Mouse (Mus musculus): ENCODE measurements around the gene S100a3. TPM values are rescaled to one million over a fixed set of nuclear protein-coding genes. Genes with fewer than 3 reads are reported as not detected.

The S100a3 gene
- polyA plus RNA-seq, 1 experiment, result not detected

GRCm38 (mm10) chr3:90517711-90518110 lies 42.7 kb upstream of the S100a3 start:
- peaks cover 17% of the 10 kb centered on the region for H3K4me1 ChIP-seq (ENCODE audit: control insufficient read depth, insufficient read depth, low read length)
- TF ChIP-seq CTCF (IDR thresholded peaks at IDR 0.05; ENCODE audit: control insufficient read depth, insufficient read depth, insufficient replicate concordance, low read depth, low read length) (no peak), POLR2A (IDR thresholded peaks at IDR 0.05; ENCODE audit: control insufficient read depth, low read depth, low read length) (no peak)
- no peak overlapping the region for H3K27ac ChIP-seq (ENCODE audit: control insufficient read depth, insufficient read depth, low read depth, low read length)
- H3K4me3 ChIP-seq (ENCODE audit: control insufficient read depth, low read depth, low read length), result no peak overlapping the region
- H3K27me3 ChIP-seq (ENCODE audit: control insufficient read depth, insufficient read depth, low read length), result no peaks in the 10 kb centered on the region
- H3K36me3 ChIP-seq (ENCODE audit: control insufficient read depth, insufficient read depth, low read length), result no peaks in the 10 kb centered on the region

- no peak overlapping the region for H3K4me3 ChIP-seq (ENCODE audit: control insufficient read depth, low read depth, low read length)
- no peaks in the 10 kb centered on the region for H3K4me1 ChIP-seq (ENCODE audit: control insufficient read depth, insufficient read depth, low read length)
- no peaks in the 10 kb centered on the region for H3K36me3 ChIP-seq (ENCODE audit: control insufficient read depth, insufficient read depth, low read length)
- no peaks in the 10 kb centered on the region for H3K27me3 ChIP-seq (ENCODE audit: control insufficient read depth, insufficient read depth, low read length)
- no peak overlapping the region for H3K27ac ChIP-seq (ENCODE audit: control insufficient read depth, insufficient read depth, low read depth, low read length)
- TF ChIP-seq CTCF (IDR thresholded peaks at IDR 0.05; ENCODE audit: control insufficient read depth, insufficient read depth, insufficient replicate concordance, low read depth, low read length) (no peak), POLR2A (IDR thresholded peaks at IDR 0.05; ENCODE audit: control insufficient read depth, low read depth, low read length) (no peak)
These were observed 35.0 kb upstream of the S100a3 start for GRCm38 (mm10) chr3:90525421-90525820.

GRCm38 (mm10) chr3:90526076-90526475 lies 34.3 kb upstream of the S100a3 start:
- H3K27me3 ChIP-seq (ENCODE audit: control insufficient read depth, insufficient read depth, low read length), result no peaks in the 10 kb centered on the region
- H3K4me1 ChIP-seq (ENCODE audit: control insufficient read depth, insufficient read depth, low read length), result no peaks in the 10 kb centered on the region
- no peak overlapping the region for H3K27ac ChIP-seq (ENCODE audit: control insufficient read depth, insufficient read depth, low read depth, low read length)
- TF ChIP-seq CTCF (IDR thresholded peaks at IDR 0.05; ENCODE audit: control insufficient read depth, insufficient read depth, insufficient replicate concordance, low read depth, low read length), result no peak
- TF ChIP-seq POLR2A (IDR thresholded peaks at IDR 0.05; ENCODE audit: control insufficient read depth, low read depth, low read length), result no peak
- no peaks in the 10 kb centered on the region for H3K36me3 ChIP-seq (ENCODE audit: control insufficient read depth, insufficient read depth, low read length)
- H3K4me3 ChIP-seq (ENCODE audit: control insufficient read depth, low read depth, low read length), result no peak overlapping the region

GRCm38 (mm10) chr3:90526580-90526979 lies 33.8 kb upstream of the S100a3 start, which contains the start of gene S100a14:
Gene S100a14 (plus strand): TSS chr3:90526856.
- Histone ChIP-seq H3K27ac (ENCODE audit: control insufficient read depth, insufficient read depth, low read depth, low read length) (no peak within 1 kb of the TSS), H3K27me3 (ENCODE audit: control insufficient read depth, insufficient read depth, low read length) (no peaks in the 10 kb centered on the region), H3K4me3 (ENCODE audit: control insufficient read depth, low read depth, low read length) (no peak within 1 kb of the TSS), H3K36me3 (ENCODE audit: control insufficient read depth, insufficient read depth, low read length) (no peaks in the 10 kb centered on the region), H3K4me1 (ENCODE audit: control insufficient read depth, insufficient read depth, low read length) (no peaks in the 10 kb centered on the region)
- TF ChIP-seq POLR2A (IDR thresholded peaks at IDR 0.05; ENCODE audit: control insufficient read depth, low read depth, low read length), result no peak
- no peak for TF ChIP-seq CTCF (IDR thresholded peaks at IDR 0.05; ENCODE audit: control insufficient read depth, insufficient read depth, insufficient replicate concordance, low read depth, low read length)

GRCm38 (mm10) chr3:90527291-90527873 lies 33.0 kb upstream of the S100a3 start:
- H3K27me3 ChIP-seq (ENCODE audit: control insufficient read depth, insufficient read depth, low read length), result no peaks in the 10 kb centered on the region
- no peak overlapping the region for H3K27ac ChIP-seq (ENCODE audit: control insufficient read depth, insufficient read depth, low read depth, low read length)
- H3K4me3 ChIP-seq (ENCODE audit: control insufficient read depth, low read depth, low read length), result no peak overlapping the region
- no peaks in the 10 kb centered on the region for H3K4me1 ChIP-seq (ENCODE audit: control insufficient read depth, insufficient read depth, low read length)
- TF ChIP-seq POLR2A (IDR thresholded peaks at IDR 0.05; ENCODE audit: control insufficient read depth, low read depth, low read length) (no peak), CTCF (IDR thresholded peaks at IDR 0.05; ENCODE audit: control insufficient read depth, insufficient read depth, insufficient replicate concordance, low read depth, low read length) (no peak)
- H3K36me3 ChIP-seq (ENCODE audit: control insufficient read depth, insufficient read depth, low read length), result no peaks in the 10 kb centered on the region

GRCm38 (mm10) chr3:90531713-90532112 lies 28.7 kb upstream of the S100a3 start:
- Histone ChIP-seq H3K27ac (ENCODE audit: control insufficient read depth, insufficient read depth, low read depth, low read length) (no peak overlapping the region), H3K36me3 (ENCODE audit: control insufficient read depth, insufficient read depth, low read length) (no peaks in the 10 kb centered on the region), H3K27me3 (ENCODE audit: control insufficient read depth, insufficient read depth, low read length) (no peaks in the 10 kb centered on the region), H3K4me1 (ENCODE audit: control insufficient read depth, insufficient read depth, low read length) (no peaks in the 10 kb centered on the region), H3K4me3 (ENCODE audit: control insufficient read depth, low read depth, low read length) (no peak overlapping the region)
- TF ChIP-seq POLR2A (IDR thresholded peaks at IDR 0.05; ENCODE audit: control insufficient read depth, low read depth, low read length) (no peak), CTCF (IDR thresholded peaks at IDR 0.05; ENCODE audit: control insufficient read depth, insufficient read depth, insufficient replicate concordance, low read depth, low read length) (no peak)

GRCm38 (mm10) chr3:90535446-90535845 lies 24.9 kb upstream of the S100a3 start:
- Histone ChIP-seq H3K4me3 (ENCODE audit: control insufficient read depth, low read depth, low read length) (no peak overlapping the region), H3K27me3 (ENCODE audit: control insufficient read depth, insufficient read depth, low read length) (no peaks in the 10 kb centered on the region), H3K4me1 (ENCODE audit: control insufficient read depth, insufficient read depth, low read length) (no peaks in the 10 kb centered on the region), H3K27ac (ENCODE audit: control insufficient read depth, insufficient read depth, low read depth, low read length) (no peak overlapping the region), H3K36me3 (ENCODE audit: control insufficient read depth, insufficient read depth, low read length) (no peaks in the 10 kb centered on the region)
- no peak for TF ChIP-seq POLR2A (IDR thresholded peaks at IDR 0.05; ENCODE audit: control insufficient read depth, low read depth, low read length)
- TF ChIP-seq CTCF (IDR thresholded peaks at IDR 0.05; ENCODE audit: control insufficient read depth, insufficient read depth, insufficient replicate concordance, low read depth, low read length), result no peak
